Mouse (Mus musculus) midbrain, embryonic 13.5 days (tissue): Measurements from ENCODE around the gene Myo6. TPM values are rescaled to one million over a fixed set of nuclear protein-coding genes. Genes with fewer than 3 reads are reported as not detected.

ENCODE experiments used
- ATAC-seq: fragments of 200-750 bp; cut with Nextera tagmentation; 2 replicates; pipeline ENCODE4 v1.8.0; 2017; ENCODE audit warnings: mild to moderate bottlenecking, moderate TSS enrichment, moderate library complexity
- H3K27ac ChIP-seq: fragments of 300-500 bp; sonication (generic); 2 replicates; pipeline ENCODE4 v1.5.1; 2015; ENCODE audit warnings: inconsistent platforms, mild to moderate bottlenecking, moderate library complexity
- H3K27me3 ChIP-seq: fragments of 300-500 bp; sonication (generic); 2 replicates; pipeline ENCODE4 v1.6.1; 2015; ENCODE audit warnings: mild to moderate bottlenecking, inconsistent platforms
- H3K36me3 ChIP-seq: fragments of 300-500 bp; sonication (generic); 2 replicates; pipeline ENCODE4 v1.6.1; 2015; ENCODE audit warnings: mild to moderate bottlenecking, inconsistent platforms
- H3K4me1 ChIP-seq: fragments of 300-500 bp; sonication (generic); replicated peaks from 2 replicates; pipeline ENCODE4 v1.6.1; 2015; ENCODE audit warnings: inconsistent platforms
- H3K4me2 ChIP-seq: fragments of 300-500 bp; sonication (generic); replicated peaks from 2 replicates; pipeline ENCODE4 v1.6.1; 2015; ENCODE audit warnings: moderate library complexity, mild to moderate bottlenecking, inconsistent platforms
- H3K4me3 ChIP-seq: fragments of 300-500 bp; sonication (generic); replicated peaks from 2 replicates; pipeline ENCODE4 v1.5.1; 2015; ENCODE audit warnings: mild to moderate bottlenecking, inconsistent platforms
- H3K9ac ChIP-seq: fragments of 300-500 bp; sonication (generic); replicated peaks from 2 replicates; pipeline ENCODE4 v1.6.1; 2015; ENCODE audit warnings: mild to moderate bottlenecking, inconsistent platforms
- H3K9me3 ChIP-seq: fragments of 300-500 bp; sonication (generic); 2 replicates; pipeline ENCODE4 v1.6.1; 2016; ENCODE audit warnings: mild to moderate bottlenecking, inconsistent platforms
- WGBS: fragments of 180-500 bp; shearing (Covaris S2); methylation state at CpG from one replicate; pipeline ENCODE4 v1.1.7; 2015; 5-methylcytosine and 5-hydroxymethylcytosine counted together
- polyA plus RNA-seq: library from polyadenylated mRNA; unstranded; fragments of >200 nt; fragmentation: Nextera tagmentation; extraction: Ambion mirVana; gene quantifications from 2 replicates; pipeline ENCODE4 v1.2.1, GENCODE M21; 2015

Gene Myo6
- polyA plus RNA-seq, result 15.4 and 17.1 TPM in 2 replicates

- H3K27ac ChIP-seq, result peak within 1 kb of the TSS; percentile 80
- under 1% methylated on average over 68 of the region's 69 CpGs for WGBS
- ATAC-seq, result peak; percentile 98
Observed at GRCm38 (mm10) chr9:80164611-80165474, at the start of gene Myo6. TSS of gene Myo6 (plus strand) at chr9:80165031.

GRCm38 (mm10) chr9:80145992-80146587, 18.7 kb upstream of the Myo6 start:
- WGBS, result 87% methylated on average over 10 of the region's 10 CpGs
- ATAC-seq, result no peak
- Histone ChIP-seq H3K9ac (no peak overlapping the region), H3K27me3 (no peaks in the 10 kb centered on the region), H3K9me3 (no peaks in the 10 kb centered on the region), H3K4me3 (no peak overlapping the region), H3K36me3 (peaks cover 54% of the 10 kb centered on the region), H3K4me1 (no peaks in the 10 kb centered on the region), H3K4me2 (no peak overlapping the region), H3K27ac (no peak overlapping the region)

More at GRCm38 (mm10) chr9:80164611-80165474, at the start of gene Myo6:
- peak within 1 kb of the TSS; percentile 72 for H3K4me3 ChIP-seq
- 0 out of 2 replicates have a peak, but pooled peaks cover 3% of the 10 kb centered on the region for H3K9me3 ChIP-seq
- peak within 1 kb of the TSS; percentile 68 for H3K4me2 ChIP-seq
- peaks cover 11% of the 10 kb centered on the region for H3K4me1 ChIP-seq
- peak within 1 kb of the TSS; percentile 83 for H3K9ac ChIP-seq
- H3K36me3 ChIP-seq, result no peaks in the 10 kb centered on the region
- peaks cover 4% of the 10 kb centered on the region; the same call in 1 of the 2 replicates for H3K27me3 ChIP-seq

- no peak for ATAC-seq
- peaks cover 35% of the 10 kb centered on the region for H3K36me3 ChIP-seq
- H3K4me2 ChIP-seq, result no peak overlapping the region
- H3K27ac ChIP-seq, result no peak overlapping the region
- WGBS, result 91% methylated on average over 5 of the region's 5 CpGs
- H3K4me1 ChIP-seq, result no peaks in the 10 kb centered on the region
- H3K9me3 ChIP-seq, result no peaks in the 10 kb centered on the region
- H3K27me3 ChIP-seq, result no peaks in the 10 kb centered on the region
- H3K4me3 ChIP-seq, result no peak overlapping the region
- no peak overlapping the region for H3K9ac ChIP-seq
Observed at GRCm38 (mm10) chr9:80149594-80149993, 15.2 kb upstream of the Myo6 start.

GRCm38 (mm10) chr9:80155277-80155676, 9.6 kb upstream of the Myo6 start:
- ATAC-seq, result peak; percentile 90
- H3K4me1 ChIP-seq, result no peaks in the 10 kb centered on the region
- H3K27ac ChIP-seq, result peak overlapping the region; percentile 4; the same call in 1 of the 2 replicates
- H3K4me3 ChIP-seq, result no peak overlapping the region
- H3K9me3 ChIP-seq, result no peaks in the 10 kb centered on the region
- H3K27me3 ChIP-seq, result no peaks in the 10 kb centered on the region
- H3K36me3 ChIP-seq, result peaks cover 4% of the 10 kb centered on the region
- 28% methylated on average over 5 of the region's 5 CpGs for WGBS
- no peak overlapping the region for H3K4me2 ChIP-seq
- H3K9ac ChIP-seq, result no peak overlapping the region

- no peak overlapping the region for H3K4me3 ChIP-seq
- ATAC-seq, result no peak
- no peak overlapping the region for H3K4me2 ChIP-seq
- H3K36me3 ChIP-seq, result peaks cover 4% of the 10 kb centered on the region
- no peak overlapping the region for H3K9ac ChIP-seq
- WGBS, result 87% methylated on average over 5 of the region's 5 CpGs
- no peak overlapping the region for H3K27ac ChIP-seq
- no peaks in the 10 kb centered on the region for H3K4me1 ChIP-seq
- H3K27me3 ChIP-seq, result no peaks in the 10 kb centered on the region
- H3K9me3 ChIP-seq, result no peaks in the 10 kb centered on the region
Observed at GRCm38 (mm10) chr9:80156780-80157179, 8.1 kb upstream of the Myo6 start.

GRCm38 (mm10) chr9:80157840-80158465, 6.9 kb upstream of the Myo6 start:
- Histone ChIP-seq H3K4me2 (no peak overlapping the region), H3K4me3 (no peak overlapping the region), H3K36me3 (no peaks in the 10 kb centered on the region; the same call in 1 of the 2 replicates), H3K27me3 (no peaks in the 10 kb centered on the region), H3K4me1 (no peaks in the 10 kb centered on the region), H3K9ac (no peak overlapping the region), H3K27ac (no peak overlapping the region), H3K9me3 (0 out of 2 replicates have a peak, but pooled peaks cover 3% of the 10 kb centered on the region)
- ATAC-seq, result no peak
- 93% methylated on average over 12 of the region's 12 CpGs for WGBS

- no peak overlapping the region for H3K9ac ChIP-seq
- H3K36me3 ChIP-seq, result no peaks in the 10 kb centered on the region
- no peak overlapping the region for H3K4me2 ChIP-seq
- peaks cover 4% of the 10 kb centered on the region; the same call in 1 of the 2 replicates for H3K27me3 ChIP-seq
- peaks cover under 1% of the 10 kb centered on the region for H3K4me1 ChIP-seq
- no peak overlapping the region for H3K4me3 ChIP-seq
- ATAC-seq, result no peak
- H3K27ac ChIP-seq, result no peak overlapping the region
- WGBS, result 93% methylated on average over 5 of the region's 5 CpGs
- H3K9me3 ChIP-seq, result 0 out of 2 replicates have a peak, but pooled peaks cover 3% of the 10 kb centered on the region
Observed at GRCm38 (mm10) chr9:80158937-80159336, 5.9 kb upstream of the Myo6 start.

GRCm38 (mm10) chr9:80161451-80161850, 3.4 kb upstream of the Myo6 start:
- no peak overlapping the region for H3K27ac ChIP-seq

GRCm38 (mm10) chr9:80163126-80163723, 1.6 kb upstream of the Myo6 start:
- peaks cover 4% of the 10 kb centered on the region; the same call in 1 of the 2 replicates for H3K27me3 ChIP-seq
- H3K4me2 ChIP-seq, result no peak overlapping the region
- no peak overlapping the region for H3K27ac ChIP-seq
- no peak overlapping the region for H3K9ac ChIP-seq
- H3K36me3 ChIP-seq, result no peaks in the 10 kb centered on the region
- WGBS, result 84% methylated on average over 4 of the region's 4 CpGs
- peaks cover 11% of the 10 kb centered on the region for H3K4me1 ChIP-seq
- H3K4me3 ChIP-seq, result no peak overlapping the region
- ATAC-seq, result no peak
- 0 out of 2 replicates have a peak, but pooled peaks cover 3% of the 10 kb centered on the region for H3K9me3 ChIP-seq

More at GRCm38 (mm10) chr9:80161451-80161850, 3.4 kb upstream of the Myo6 start:
- WGBS, result 68% methylated on average over 4 of the region's 4 CpGs
- H3K9me3 ChIP-seq, result 0 out of 2 replicates have a peak, but pooled peaks cover 3% of the 10 kb centered on the region
- peaks cover 4% of the 10 kb centered on the region; the same call in 1 of the 2 replicates for H3K27me3 ChIP-seq
- H3K4me2 ChIP-seq, result no peak overlapping the region
- ATAC-seq, result no peak
- no peak overlapping the region for H3K4me3 ChIP-seq
- no peaks in the 10 kb centered on the region for H3K36me3 ChIP-seq
- no peak overlapping the region for H3K9ac ChIP-seq
- peaks cover 11% of the 10 kb centered on the region for H3K4me1 ChIP-seq

- Histone ChIP-seq H3K4me2 (peak overlapping the region; percentile 68), H3K9me3 (0 out of 2 replicates have a peak, but pooled peaks cover 3% of the 10 kb centered on the region), H3K9ac (0 out of 2 replicates have a peak overlapping the region, but pooled peaks have one; percentile 39), H3K4me3 (peak overlapping the region; percentile 72), H3K36me3 (no peaks in the 10 kb centered on the region), H3K4me1 (peaks cover 11% of the 10 kb centered on the region), H3K27ac (no peak overlapping the region), H3K27me3 (peaks cover 4% of the 10 kb centered on the region; the same call in 1 of the 2 replicates)
- 4% methylated on average over 13 of the region's 13 CpGs for WGBS
- peak; percentile 0 for ATAC-seq
Observed at GRCm38 (mm10) chr9:80164191-80164590, 640 bp upstream of the Myo6 start.

- H3K4me2 ChIP-seq, result peak overlapping the region; percentile 68
- H3K9ac ChIP-seq, result 0 out of 2 replicates have a peak overlapping the region, but pooled peaks have one; percentile 83
- H3K36me3 ChIP-seq, result no peaks in the 10 kb centered on the region
- H3K27ac ChIP-seq, result no peak overlapping the region
- peaks cover 11% of the 10 kb centered on the region for H3K4me1 ChIP-seq
- H3K27me3 ChIP-seq, result peaks cover 4% of the 10 kb centered on the region; the same call in 1 of the 2 replicates
- 56% methylated on average over 9 of the region's 9 CpGs for WGBS
- ATAC-seq, result no peak
- peak overlapping the region; percentile 72 for H3K4me3 ChIP-seq
- H3K9me3 ChIP-seq, result 0 out of 2 replicates have a peak, but pooled peaks cover 3% of the 10 kb centered on the region
Observed at GRCm38 (mm10) chr9:80165690-80166089, 859 bp downstream of the Myo6 start.
